Mouse (Mus musculus) liver, embryonic 15.5 days (tissue): ENCODE data around the gene Gprin1. TPM values are rescaled to one million over a fixed set of nuclear protein-coding genes. Genes with fewer than 3 reads are reported as not detected.
A peak's percentile ranks its signal among the peaks of the same experiment; 100 is the strongest.

Source experiments
- ATAC-seq: fragments of 200-750 bp; cut with Nextera tagmentation; 2 replicates; pipeline ENCODE4 v1.8.0; 2017; ENCODE audit warnings: moderate number of reproducible peaks, mild to moderate bottlenecking, moderate library complexity; ENCODE audit not compliant: insufficient read depth
- H3K27ac ChIP-seq: fragments of 300-500 bp; sonication (generic); replicated peaks from 2 replicates; pipeline ENCODE4 v1.5.1; 2015; ENCODE audit warnings: mild to moderate bottlenecking, inconsistent platforms
- H3K27me3 ChIP-seq: fragments of 300-500 bp; sonication (generic); 2 replicates; pipeline ENCODE4 v1.6.1; 2015; ENCODE audit warnings: mild to moderate bottlenecking, inconsistent platforms
- H3K36me3 ChIP-seq: fragments of 300-500 bp; sonication (generic); replicated peaks from 2 replicates; pipeline ENCODE4 v1.6.1; 2015; ENCODE audit warnings: moderate library complexity, mild to moderate bottlenecking, inconsistent platforms
- H3K4me1 ChIP-seq: fragments of 300-500 bp; sonication (generic); replicated peaks from 2 replicates; pipeline ENCODE4 v1.6.1; 2015; ENCODE audit warnings: inconsistent platforms
- H3K4me2 ChIP-seq: fragments of 300-500 bp; sonication (generic); 2 replicates; pipeline ENCODE4 v1.6.1; 2015; ENCODE audit warnings: moderate library complexity, mild to moderate bottlenecking, inconsistent platforms
- H3K4me3 ChIP-seq: fragments of 300-500 bp; sonication (generic); replicated peaks from 2 replicates; pipeline ENCODE4 v1.5.1; 2015; ENCODE audit warnings: mild to moderate bottlenecking, inconsistent platforms
- H3K9ac ChIP-seq: fragments of 300-500 bp; sonication (generic); 2 replicates; pipeline ENCODE4 v1.6.1; 2015; ENCODE audit warnings: moderate library complexity, mild to moderate bottlenecking, inconsistent platforms
- H3K9me3 ChIP-seq: fragments of 300-500 bp; sonication (generic); replicated peaks from 2 replicates; pipeline ENCODE4 v1.6.1; 2016; ENCODE audit warnings: inconsistent platforms
- whole genome bisulfite sequencing: fragments of 180-500 bp; shearing (Covaris S2); methylation state at CpG from one replicate; pipeline ENCODE4 v1.1.7; 2015; ENCODE audit warnings: mixed read lengths; ENCODE audit not compliant: insufficient replicate concordance; 5-methylcytosine and 5-hydroxymethylcytosine counted together
- polyA plus RNA-seq: library from polyadenylated mRNA; unstranded; fragments of >200 nt; fragmentation: Nextera tagmentation; extraction: Ambion mirVana; gene quantifications from 2 replicates; pipeline ENCODE4 v1.2.1, GENCODE M21; 2015

Gene Gprin1
- polyA plus RNA-seq, 1 experiment from 2014 or later = 0.02 TPM

- no peaks in the 10 kb centered on the region for H3K9me3 ChIP-seq
- H3K9ac ChIP-seq = no peak overlapping the region
- H3K27me3 ChIP-seq = peaks cover 81% of the 10 kb centered on the region
- ATAC-seq = peak; percentile 25; the same call in 1 of the 2 replicates
- H3K36me3 ChIP-seq = no peaks in the 10 kb centered on the region
- peak overlapping the region; percentile 49 for H3K4me3 ChIP-seq
- peak overlapping the region; percentile 68 for H3K4me2 ChIP-seq
- 2% methylated on average over 70 of the region's 100 CpGs for WGBS
- no peak overlapping the region for H3K27ac ChIP-seq
- peaks cover 7% of the 10 kb centered on the region for H3K4me1 ChIP-seq
Measured at GRCm38 (mm10) chr13:54749061-54749863, 412 bp downstream of the Gprin1 start.

GRCm38 (mm10) chr13:54748721-54749060 is 983 bp downstream of the Gprin1 start:
- no peak overlapping the region for H3K9ac ChIP-seq
- H3K4me1 ChIP-seq = peaks cover 7% of the 10 kb centered on the region
- no peaks in the 10 kb centered on the region for H3K36me3 ChIP-seq
- 49% methylated on average over 10 of the region's 10 CpGs for WGBS
- H3K9me3 ChIP-seq = no peaks in the 10 kb centered on the region
- H3K27ac ChIP-seq = no peak overlapping the region
- H3K4me2 ChIP-seq = no peak overlapping the region
- no peak for ATAC-seq
- H3K27me3 ChIP-seq = peaks cover 80% of the 10 kb centered on the region
- no peak overlapping the region for H3K4me3 ChIP-seq

GRCm38 (mm10) chr13:54748190-54748589 is 1.5 kb downstream of the Gprin1 start:
- Histone ChIP-seq H3K27ac (no peak overlapping the region), H3K9me3 (no peaks in the 10 kb centered on the region), H3K36me3 (no peaks in the 10 kb centered on the region), H3K4me2 (no peak overlapping the region), H3K27me3 (peaks cover 75% of the 10 kb centered on the region), H3K9ac (no peak overlapping the region), H3K4me1 (peaks cover 7% of the 10 kb centered on the region), H3K4me3 (no peak overlapping the region)
- no peak for ATAC-seq
- WGBS = 64% methylated on average over 8 of the region's 8 CpGs

- Histone ChIP-seq H3K9me3 (no peaks in the 10 kb centered on the region), H3K9ac (no peak overlapping the region), H3K4me2 (no peak overlapping the region), H3K4me1 (peaks cover 7% of the 10 kb centered on the region), H3K27me3 (peaks cover 74% of the 10 kb centered on the region), H3K4me3 (no peak overlapping the region), H3K27ac (no peak overlapping the region), H3K36me3 (no peaks in the 10 kb centered on the region)
- ATAC-seq = no peak
- WGBS = 41% methylated on average over 10 of the region's 10 CpGs
Measured at GRCm38 (mm10) chr13:54746896-54747295, 2.8 kb downstream of the Gprin1 start.

GRCm38 (mm10) chr13:54746110-54746509 is 3.6 kb downstream of the Gprin1 start:
- no peak overlapping the region for H3K4me3 ChIP-seq
- H3K36me3 ChIP-seq = no peaks in the 10 kb centered on the region
- no peak overlapping the region for H3K4me2 ChIP-seq
- no peak for ATAC-seq
- H3K9ac ChIP-seq = no peak overlapping the region
- no peak overlapping the region for H3K27ac ChIP-seq
- peaks cover 7% of the 10 kb centered on the region for H3K4me1 ChIP-seq
- 27% methylated on average over 6 of the region's 6 CpGs for WGBS
- peaks cover 71% of the 10 kb centered on the region for H3K27me3 ChIP-seq
- H3K9me3 ChIP-seq = no peaks in the 10 kb centered on the region

GRCm38 (mm10) chr13:54738213-54738601 is 11.5 kb downstream of the Gprin1 start:
- Histone ChIP-seq H3K9ac (no peak overlapping the region), H3K27me3 (peaks cover 55% of the 10 kb centered on the region), H3K36me3 (no peaks in the 10 kb centered on the region), H3K4me1 (no peaks in the 10 kb centered on the region; the same call in 1 of the 2 replicates), H3K4me2 (peak overlapping the region; percentile 47), H3K27ac (no peak overlapping the region), H3K4me3 (no peak overlapping the region; the same call in 1 of the 2 replicates), H3K9me3 (no peaks in the 10 kb centered on the region)
- ATAC-seq = no peak
- WGBS = 4% methylated on average over 34 of the region's 34 CpGs

GRCm38 (mm10) chr13:54737488-54738212 is 12.0 kb downstream of the Gprin1 start:
- WGBS = 1% methylated on average over 87 of the region's 87 CpGs

GRCm38 (mm10) chr13:54736931-54737330 is 12.7 kb downstream of the Gprin1 start:
- Histone ChIP-seq H3K4me2 (no peak overlapping the region), H3K9ac (no peak overlapping the region), H3K27ac (no peak overlapping the region), H3K27me3 (peaks cover 55% of the 10 kb centered on the region), H3K9me3 (no peaks in the 10 kb centered on the region), H3K36me3 (no peaks in the 10 kb centered on the region), H3K4me1 (no peaks in the 10 kb centered on the region; the same call in 1 of the 2 replicates), H3K4me3 (no peak overlapping the region)
- WGBS = 12% methylated on average over 3 of the region's 3 CpGs
- ATAC-seq = no peak

More at GRCm38 (mm10) chr13:54737488-54738212, 12.0 kb downstream of the Gprin1 start:
- Histone ChIP-seq H3K36me3 (no peaks in the 10 kb centered on the region), H3K4me3 (no peak overlapping the region; the same call in 1 of the 2 replicates), H3K9ac (no peak overlapping the region), H3K27ac (no peak overlapping the region), H3K4me2 (peak overlapping the region; percentile 47), H3K27me3 (peaks cover 55% of the 10 kb centered on the region), H3K4me1 (no peaks in the 10 kb centered on the region; the same call in 1 of the 2 replicates), H3K9me3 (no peaks in the 10 kb centered on the region)
- no peak; the same call in 1 of the 2 replicates for ATAC-seq

GRCm38 (mm10) chr13:54726131-54726530 is 23.5 kb downstream of the Gprin1 start:
- Histone ChIP-seq H3K27me3 (no peaks in the 10 kb centered on the region), H3K4me1 (no peaks in the 10 kb centered on the region), H3K4me3 (no peak overlapping the region), H3K9me3 (no peaks in the 10 kb centered on the region), H3K9ac (no peak overlapping the region), H3K27ac (no peak overlapping the region), H3K36me3 (peaks cover 8% of the 10 kb centered on the region), H3K4me2 (no peak overlapping the region)
- WGBS = 52% methylated on average over 11 of the region's 11 CpGs
- ATAC-seq = no peak

GRCm38 (mm10) chr13:54723143-54723542 is 26.5 kb downstream of the Gprin1 start:
- no peak for ATAC-seq
- H3K9ac ChIP-seq = no peak overlapping the region
- 69% methylated on average over 3 of the region's 3 CpGs for WGBS

GRCm38 (mm10) chr13:54716916-54717315 is 32.8 kb downstream of the Gprin1 start:
- H3K9ac ChIP-seq = no peak overlapping the region
- WGBS = 6% methylated on average over 5 of the region's 5 CpGs

More at GRCm38 (mm10) chr13:54723143-54723542, 26.5 kb downstream of the Gprin1 start:
- Histone ChIP-seq H3K4me1 (no peaks in the 10 kb centered on the region), H3K9me3 (no peaks in the 10 kb centered on the region), H3K36me3 (peaks cover 8% of the 10 kb centered on the region), H3K27ac (no peak overlapping the region), H3K4me2 (no peak overlapping the region), H3K27me3 (no peaks in the 10 kb centered on the region), H3K4me3 (no peak overlapping the region)

More at GRCm38 (mm10) chr13:54716916-54717315, 32.8 kb downstream of the Gprin1 start:
- Histone ChIP-seq H3K27ac (no peak overlapping the region), H3K9me3 (no peaks in the 10 kb centered on the region), H3K4me2 (no peak overlapping the region), H3K27me3 (no peaks in the 10 kb centered on the region), H3K4me1 (no peaks in the 10 kb centered on the region), H3K36me3 (0 out of 2 replicates have a peak, but pooled peaks cover 4% of the 10 kb centered on the region), H3K4me3 (no peak overlapping the region)
- no peak for ATAC-seq
